Mouse (Mus musculus) mesoderm, embryonic 11.5 days (tissue): Measurements from ENCODE around the gene Dscaml1.
"Not testable (repeated sequence)": the region's sequence is repeated elsewhere in the genome, so short reads cannot be mapped to it uniquely, and the experiment has no call there.

Experiments used
- DNase-seq: peaks from one replicate; pipeline ENCODE4 v3.0.0-alpha.2; 2012; ENCODE audit warnings: low read depth, low spot score

Dscaml1 gene

DNA sequence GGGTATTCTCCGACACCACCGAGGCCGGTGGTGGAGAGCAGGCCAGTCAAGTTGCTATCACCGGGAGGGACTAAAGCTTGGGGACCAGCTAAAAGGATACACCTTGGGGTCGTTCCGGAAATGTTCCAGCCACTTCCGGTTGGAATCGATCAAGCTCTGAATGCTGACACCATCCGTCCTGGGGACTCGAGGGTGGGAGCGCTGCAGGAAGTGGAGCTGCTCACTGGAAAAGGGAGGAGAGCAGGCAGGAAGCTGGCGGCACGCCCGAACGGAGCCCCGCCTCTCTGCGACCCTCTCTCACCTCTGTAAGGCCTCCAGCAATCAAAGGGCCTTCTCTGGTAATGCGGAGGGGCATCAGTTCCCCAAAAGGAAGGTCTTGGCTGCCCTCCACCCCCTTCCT, 342.0 kb downstream of the Dscaml1 start:
- DNase-seq: no peak

DNA sequence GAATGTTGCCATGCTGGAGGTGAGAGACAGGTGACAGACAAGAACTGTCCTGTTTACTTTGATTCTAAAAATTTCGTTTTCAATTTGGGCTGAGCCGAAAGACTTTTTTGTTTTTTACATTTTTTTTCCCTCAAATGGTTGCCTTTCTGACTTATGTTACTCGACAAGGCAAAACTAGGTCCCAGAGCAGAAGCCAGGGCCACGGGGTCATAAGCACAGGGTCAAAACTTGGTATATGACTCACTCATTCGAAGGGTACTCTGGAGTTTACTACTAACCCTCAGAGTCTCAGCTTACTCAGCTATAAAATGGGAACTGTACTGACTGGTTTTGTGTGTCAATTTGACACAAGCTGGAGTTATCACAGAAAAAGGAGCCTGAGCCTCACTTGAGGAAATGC, 343.2 kb downstream of the Dscaml1 start:
- no peak for DNase-seq

DNA sequence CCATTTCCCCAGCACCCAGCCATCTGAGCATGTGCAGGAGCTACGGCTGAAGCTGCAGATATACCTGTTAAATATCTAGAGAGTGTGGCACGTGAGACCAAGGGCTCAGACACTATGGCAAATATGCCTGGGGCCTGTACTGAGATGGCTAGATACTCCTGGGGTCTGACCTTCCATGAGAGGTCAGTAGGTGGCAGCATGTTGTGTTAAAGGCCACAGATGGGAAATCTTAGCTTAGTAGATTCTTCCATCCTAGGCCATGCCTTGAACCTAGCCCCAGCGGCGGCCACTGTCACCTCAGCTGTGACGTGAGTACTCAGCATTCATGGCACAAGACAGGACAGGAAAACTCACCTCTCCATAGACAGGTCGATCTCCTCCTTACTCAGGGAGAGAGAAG, 347.7 kb downstream of the Dscaml1 start:
- DNase-seq: no peak

DNA sequence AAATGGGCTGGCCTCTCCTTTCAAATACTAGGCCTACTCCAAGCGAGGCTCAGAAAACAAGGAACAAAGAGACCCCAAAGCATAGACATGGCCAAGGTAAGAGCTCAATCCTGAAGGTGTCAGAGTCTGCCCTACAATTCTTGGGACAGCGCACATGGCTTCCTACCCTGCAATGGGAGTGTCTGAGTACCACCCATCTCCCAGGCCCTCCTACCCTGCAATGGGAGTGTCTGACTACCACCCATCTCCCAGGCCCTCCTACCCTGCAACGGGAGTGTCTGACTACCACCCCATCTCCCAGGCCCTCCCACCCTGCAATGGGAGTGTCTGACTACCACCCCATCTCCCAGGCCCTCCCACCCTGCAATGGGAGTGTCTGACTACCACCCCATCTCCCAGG, 349.7 kb downstream of the Dscaml1 start:
- not testable (repeated sequence) for DNase-seq

DNA sequence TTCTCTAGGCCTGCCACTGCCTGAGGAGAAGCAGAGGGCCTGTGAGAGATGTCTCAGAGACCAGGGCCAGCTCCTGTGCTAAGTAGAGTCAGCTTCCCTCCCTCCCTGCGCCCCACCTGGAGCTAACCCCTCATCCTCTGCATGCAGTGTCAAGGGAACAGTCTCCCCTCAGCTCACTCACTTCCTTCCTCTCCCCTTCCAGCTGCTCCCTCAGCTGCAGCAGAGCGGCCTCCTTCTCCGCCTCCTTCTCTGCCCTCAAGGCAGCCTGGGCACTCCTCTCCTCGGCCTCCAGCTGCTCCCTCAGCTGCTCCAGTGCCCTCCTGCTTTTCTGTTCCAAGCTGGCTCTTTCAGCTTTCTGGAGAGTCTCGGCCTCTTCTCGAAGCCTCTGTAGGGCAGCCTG, 352.8 kb downstream of the Dscaml1 start:
- DNase-seq: no peak

DNA sequence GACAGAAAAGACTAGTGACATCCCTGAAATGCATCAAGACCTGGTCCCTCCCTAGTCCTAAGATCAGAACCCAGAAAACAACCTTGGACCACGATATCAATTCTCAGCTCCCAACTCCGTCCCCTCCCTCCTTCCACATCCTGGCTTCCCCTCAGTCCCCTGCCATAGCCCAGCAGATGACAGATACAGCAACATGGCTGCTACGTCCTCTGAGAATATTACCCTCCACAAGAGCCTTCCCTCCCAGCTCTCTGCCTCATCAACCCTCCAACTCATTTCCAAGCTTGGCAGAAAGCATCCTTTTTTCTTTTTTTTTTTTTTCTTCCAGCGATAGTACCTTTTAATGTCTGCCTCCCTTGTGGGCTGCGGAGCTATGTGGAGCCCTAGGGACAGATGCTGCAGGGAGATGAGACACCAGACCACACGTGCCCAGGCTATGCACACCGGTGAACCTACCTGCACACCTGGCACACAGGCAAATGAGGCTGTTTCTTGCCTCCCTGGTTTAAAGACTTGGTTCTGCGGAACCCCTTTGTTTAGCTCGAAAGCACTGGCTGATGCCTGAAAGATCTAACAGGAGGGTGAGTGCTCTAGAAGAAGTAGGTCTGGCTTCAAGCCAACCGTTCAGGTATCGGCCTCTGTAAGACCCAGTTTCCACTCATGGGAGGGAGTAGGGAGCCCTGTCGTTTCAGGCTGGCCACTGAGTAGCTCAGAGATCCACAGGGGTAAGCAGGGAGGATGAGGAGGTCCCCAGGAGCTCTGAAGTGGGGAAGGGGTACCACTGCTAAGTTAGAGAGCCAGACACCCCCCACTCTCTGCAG, 357.0 kb downstream of the Dscaml1 start:
- DNase-seq: no peak

DNA sequence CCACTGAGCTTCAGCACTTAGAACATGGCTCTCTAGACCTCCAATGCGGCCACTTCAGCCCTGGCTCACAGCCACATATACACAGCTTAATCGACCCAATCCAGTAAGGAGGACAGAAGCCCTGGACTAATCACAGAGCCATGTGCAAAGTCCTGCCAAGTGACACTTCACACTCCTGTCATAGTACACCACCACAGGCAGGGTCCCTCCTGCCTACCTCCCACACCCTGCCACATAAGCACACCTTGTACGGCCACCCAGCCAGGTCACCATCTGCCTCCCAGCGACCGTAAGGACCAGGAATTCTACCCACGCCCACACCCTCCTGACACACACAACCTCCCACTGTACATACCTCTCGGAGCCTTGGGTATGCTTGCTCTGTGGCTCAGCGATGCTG, 360.6 kb downstream of the Dscaml1 start:
- no peak for DNase-seq

DNA sequence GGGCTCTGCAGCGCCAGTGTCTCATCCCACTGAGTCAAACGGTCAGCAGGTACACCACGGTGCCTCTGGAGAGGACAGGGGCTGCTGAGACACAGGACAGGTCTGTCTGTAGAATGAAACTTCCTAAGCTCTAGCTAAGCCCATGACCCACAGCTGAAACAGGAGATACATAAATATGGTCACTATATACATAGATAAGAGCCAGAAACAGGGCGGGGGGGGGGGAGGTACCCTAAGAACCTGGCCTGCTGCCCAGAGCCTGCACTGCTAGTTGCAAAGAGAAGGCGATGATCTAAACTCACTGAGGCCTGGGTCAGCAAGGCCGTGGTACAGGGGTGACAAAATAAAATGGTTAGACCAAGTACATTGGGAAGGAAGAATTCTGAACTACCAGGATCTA, 361.1 kb downstream of the Dscaml1 start:
- DNase-seq: no peak

DNA sequence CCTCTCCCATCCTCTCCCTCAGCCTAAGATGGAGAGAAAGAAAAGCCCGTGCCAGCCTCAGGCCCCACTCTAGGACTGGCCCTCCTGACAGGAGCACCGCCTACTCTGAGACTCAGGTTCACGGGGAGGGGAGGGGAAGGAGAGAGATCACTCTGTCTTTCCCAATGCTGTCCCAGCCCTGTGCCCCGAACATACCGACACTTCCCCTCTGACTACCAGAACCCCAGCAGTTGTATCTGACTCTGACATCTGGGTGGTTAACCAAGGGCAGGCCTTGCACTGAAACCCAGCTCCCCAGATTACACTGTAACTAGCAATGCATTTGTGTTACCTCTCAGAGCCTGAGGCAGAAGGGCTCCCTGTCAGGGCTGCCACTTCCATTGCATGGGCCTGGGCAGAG, 362.0 kb downstream of the Dscaml1 start:
- no peak for DNase-seq

DNA sequence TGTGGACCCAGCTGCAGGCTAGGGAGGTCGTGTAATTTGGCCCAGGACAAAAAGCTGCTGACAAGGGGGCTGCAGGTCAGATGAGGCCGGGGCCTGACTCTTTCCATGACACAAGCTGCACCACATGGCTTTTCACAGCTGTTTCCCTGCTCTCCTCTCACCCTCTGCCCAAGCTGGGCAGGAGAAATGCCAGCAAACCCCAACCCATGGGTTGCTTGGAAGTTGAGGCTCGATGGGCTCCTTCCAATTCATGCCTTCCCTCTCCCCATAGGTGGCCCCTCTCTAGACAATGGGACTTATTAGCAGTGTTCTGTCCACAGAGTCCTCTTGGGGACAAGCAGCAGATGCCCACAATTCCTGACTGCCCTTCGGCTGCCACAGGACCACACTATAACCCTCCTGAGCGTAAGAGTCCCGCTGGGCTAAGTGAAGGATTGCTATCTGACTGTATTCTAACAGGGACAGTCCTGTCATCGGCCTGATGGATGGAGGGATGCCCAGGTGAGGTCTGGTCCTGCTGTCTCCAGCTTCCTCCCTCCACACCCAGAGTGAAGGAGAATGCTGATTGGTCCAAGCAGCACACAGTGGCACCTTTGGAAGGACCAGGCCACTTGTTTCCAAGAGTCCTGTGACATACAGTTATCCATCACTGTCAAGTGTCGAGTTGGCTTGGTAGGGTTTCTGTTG, 365.2 kb downstream of the Dscaml1 start:
- DNase-seq: no peak

DNA sequence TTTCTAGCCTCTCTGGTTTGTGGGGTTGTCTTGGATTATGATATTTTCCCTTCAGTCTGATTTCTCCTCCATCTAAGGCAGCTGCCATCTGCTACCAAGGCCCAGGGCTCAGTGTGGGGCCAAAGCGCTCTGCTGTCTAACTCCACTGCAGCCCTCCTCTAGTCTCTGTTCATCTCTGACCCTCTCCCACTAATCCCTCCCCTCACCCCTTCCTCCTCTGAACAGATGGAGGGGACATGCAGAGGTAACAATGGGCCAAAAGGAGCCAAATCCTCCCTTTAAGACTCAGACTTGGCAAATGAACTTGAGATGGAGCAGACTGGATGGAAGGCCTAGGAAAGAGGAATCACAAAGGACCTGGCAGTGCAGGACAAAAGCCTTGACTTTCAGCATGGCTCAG, 365.8 kb downstream of the Dscaml1 start:
- DNase-seq: no peak

DNA sequence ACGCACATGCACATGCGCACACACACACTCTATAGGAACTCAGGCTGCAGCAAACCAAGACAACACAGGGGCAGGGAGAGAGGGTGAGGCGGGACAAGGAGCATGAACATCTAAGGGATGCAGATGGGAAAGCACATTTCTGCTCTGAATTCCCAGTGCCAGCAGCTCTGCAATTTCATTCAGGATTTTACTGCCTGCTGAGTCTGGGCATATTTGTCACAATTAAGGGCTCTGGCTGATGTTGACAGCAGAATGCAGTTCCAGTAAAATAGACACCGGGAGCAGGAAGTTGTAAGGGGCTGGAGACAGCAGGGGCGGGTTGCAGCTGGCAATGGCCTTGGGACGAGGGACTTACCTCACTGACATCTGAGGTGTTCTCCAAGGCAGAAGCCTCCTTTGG, 367.3 kb downstream of the Dscaml1 start:
- no peak for DNase-seq

DNA sequence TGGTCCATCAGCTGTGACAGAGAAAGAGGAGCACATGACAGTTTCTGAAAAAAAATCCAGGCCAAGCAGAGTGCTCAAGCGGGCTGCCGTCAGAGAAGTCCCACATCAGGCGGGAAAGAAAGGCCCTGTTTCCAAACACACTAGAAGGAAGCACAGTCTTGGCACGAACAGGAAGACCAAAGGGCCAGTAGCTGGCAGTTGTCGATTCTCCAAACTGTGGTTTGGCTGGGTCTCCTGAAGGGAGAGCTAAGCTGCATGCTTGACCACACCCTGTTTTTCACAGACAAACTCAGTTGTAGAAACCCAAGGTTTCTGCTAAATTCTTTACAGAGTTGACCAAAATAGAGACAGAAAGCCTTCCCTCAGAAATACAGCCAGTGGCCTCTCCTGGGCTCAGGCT, 369.3 kb downstream of the Dscaml1 start:
- DNase-seq: no peak

DNA sequence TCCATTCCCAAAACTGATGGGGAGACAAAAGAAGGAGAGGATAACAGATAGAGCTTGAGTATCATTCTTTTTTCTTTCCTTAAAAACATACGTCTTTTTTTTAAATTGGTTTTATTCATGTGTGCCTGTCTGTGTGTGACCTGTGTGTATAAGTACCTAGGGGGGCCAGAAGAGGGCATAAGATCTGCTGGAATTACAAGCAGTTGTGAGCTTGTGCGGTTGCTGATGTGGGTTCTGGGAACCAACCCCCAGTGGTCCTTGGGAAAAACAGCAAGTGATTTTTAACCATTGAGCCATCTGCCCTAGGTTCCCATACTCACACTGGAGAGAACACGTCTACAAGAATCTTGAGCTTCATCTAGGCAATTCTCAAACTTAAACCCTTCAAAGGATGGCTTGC, 370.8 kb downstream of the Dscaml1 start:
- no peak for DNase-seq

DNA sequence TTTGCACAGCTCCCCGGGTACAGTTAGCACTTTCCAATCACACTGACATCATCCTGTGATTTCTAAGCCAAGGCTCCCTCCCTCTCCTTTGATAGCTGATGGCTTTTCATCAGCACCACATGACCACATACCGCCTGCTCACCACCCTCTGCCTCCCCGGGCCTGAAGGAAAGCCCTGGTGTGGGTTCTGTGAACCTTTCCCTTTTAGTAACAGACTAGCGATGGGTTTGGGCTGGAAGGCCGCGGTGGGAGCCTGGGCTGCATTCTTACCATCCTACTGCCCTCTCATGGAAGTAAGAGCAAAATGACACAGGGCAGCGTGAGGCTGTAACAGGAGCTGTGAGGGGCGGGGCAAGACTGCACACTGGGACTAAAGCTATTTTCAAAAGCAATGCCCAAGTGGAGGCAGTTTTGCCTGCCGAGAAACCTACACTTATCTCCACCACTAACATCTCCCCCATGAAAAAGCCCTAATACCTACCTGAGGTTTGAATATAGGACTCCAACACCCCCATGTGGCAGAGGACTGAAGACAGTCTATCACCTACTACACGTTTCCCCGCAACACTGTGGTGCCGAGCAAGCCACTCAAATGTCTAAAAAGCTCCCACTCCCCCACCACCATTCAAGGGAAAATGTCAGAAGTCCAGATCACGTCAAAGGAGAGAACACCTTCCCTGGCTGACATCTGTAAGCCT, 372.2 kb downstream of the Dscaml1 start:
- DNase-seq: peak; percentile 73

DNA sequence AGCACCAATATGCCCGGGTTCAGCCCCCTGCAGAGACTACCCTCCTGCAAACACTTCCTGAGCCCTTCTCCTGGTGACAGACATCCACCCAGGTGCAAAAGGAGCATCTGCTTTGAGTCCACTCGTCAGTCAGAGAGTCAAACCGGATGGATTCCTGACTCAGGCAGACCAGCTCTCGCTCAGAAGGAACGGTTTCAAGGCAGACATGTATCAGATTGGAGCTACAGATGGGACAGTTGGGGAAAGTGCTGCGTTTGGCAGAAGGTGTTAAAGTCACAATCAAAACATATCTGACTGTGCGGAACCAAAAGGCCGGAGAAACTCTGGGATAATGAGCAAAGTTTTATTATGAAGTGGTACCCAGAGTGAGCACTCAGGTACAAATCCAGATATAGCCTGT, 373.0 kb downstream of the Dscaml1 start:
- no peak for DNase-seq
